Mouse (Mus musculus): ENCODE data around the gene 9930111J21Rik1. TPM values are rescaled to one million over a fixed set of nuclear protein-coding genes. Genes with fewer than 3 reads are reported as not detected.
A peak's percentile ranks its signal among the peaks of the same experiment; 100 is the strongest.
"Not testable (repeated sequence)": the region's sequence is repeated elsewhere in the genome, so short reads cannot be mapped to it uniquely, and the experiment has no call there.

Gene 9930111J21Rik1
- polyA plus RNA-seq, 1 experiment, result 7.4 TPM

DNA sequence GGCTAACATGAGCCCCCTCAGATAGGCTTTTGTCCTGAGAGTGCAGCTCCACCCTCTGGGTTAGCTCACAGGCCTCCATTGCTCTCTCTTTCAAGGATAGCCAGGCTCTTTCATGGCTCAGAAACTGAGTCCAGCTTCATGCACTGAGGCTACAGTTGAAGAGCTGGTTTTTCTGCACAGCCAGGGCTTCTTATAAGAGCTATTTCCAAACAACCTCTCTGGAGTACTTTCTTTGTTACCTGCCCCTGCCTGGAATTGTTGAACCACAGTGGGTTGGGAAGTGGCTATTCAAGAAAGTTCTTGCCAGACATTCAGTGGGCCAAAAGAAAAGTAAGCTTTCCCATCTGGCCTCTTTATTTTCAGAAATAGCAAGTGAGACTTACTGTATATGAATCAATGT, 39.9 kb downstream of the 9930111J21Rik1 start:
- not testable (repeated sequence) for H3K4me3 ChIP-seq (replicated peaks; ENCODE audit: extremely low read depth, low read depth, low read length); H3K4me1 ChIP-seq (ENCODE audit: control insufficient read depth, insufficient read depth, low read length); DNase-seq

DNA sequence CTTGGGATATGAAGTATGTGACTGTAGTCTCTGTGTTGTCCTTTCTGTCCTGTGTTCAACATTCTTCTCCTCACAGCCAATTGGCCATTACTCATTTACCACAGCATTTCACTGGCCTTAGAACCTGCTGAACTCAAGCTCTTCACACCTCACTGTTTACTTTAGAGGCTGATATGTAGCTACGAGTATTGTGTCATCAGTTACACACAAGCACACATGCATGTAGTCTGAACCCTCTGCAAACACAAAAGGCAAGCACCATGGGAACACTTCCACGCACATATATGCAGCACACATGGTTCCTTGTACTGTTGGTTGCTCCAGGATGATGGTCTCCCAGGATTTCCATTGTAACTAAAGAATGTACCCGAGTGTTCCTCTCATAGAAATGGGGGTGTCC, 43.9 kb downstream of the 9930111J21Rik1 start:
- no CpG with 5 or more reads among the region's 3 CpGs for WGBS
- not testable (repeated sequence) for H3K4me3 ChIP-seq (replicated peaks; ENCODE audit: extremely low read depth, low read depth, low read length); DNase-seq; H3K4me1 ChIP-seq (ENCODE audit: control insufficient read depth, insufficient read depth, low read length)

DNA sequence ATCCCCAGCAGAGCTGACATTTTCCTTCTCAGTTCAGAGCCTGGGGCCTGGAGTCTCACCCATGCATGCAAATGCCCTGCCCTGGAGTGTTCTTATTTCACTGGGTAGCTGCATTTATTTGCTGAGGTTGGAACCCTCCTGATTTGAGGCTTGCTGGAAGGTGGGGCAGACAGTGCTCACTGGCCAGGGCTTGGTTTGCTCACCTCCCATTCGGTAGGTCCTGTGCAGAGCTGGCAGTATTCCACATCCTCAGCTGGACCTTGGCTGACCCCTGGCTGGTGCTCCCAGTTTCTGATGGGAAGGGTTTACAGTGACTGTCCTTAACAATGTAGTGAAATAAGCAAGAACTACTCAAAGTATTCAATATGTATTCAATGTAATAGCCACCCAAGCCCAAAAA, 45.3 kb downstream of the 9930111J21Rik1 start:
- not testable (repeated sequence) for DNase-seq; H3K4me1 ChIP-seq (ENCODE audit: control insufficient read depth, insufficient read depth, low read length); H3K4me3 ChIP-seq (replicated peaks; ENCODE audit: extremely low read depth, low read depth, low read length)
- WGBS, result 0% methylated on average over 1 of the region's 1 CpGs

DNA sequence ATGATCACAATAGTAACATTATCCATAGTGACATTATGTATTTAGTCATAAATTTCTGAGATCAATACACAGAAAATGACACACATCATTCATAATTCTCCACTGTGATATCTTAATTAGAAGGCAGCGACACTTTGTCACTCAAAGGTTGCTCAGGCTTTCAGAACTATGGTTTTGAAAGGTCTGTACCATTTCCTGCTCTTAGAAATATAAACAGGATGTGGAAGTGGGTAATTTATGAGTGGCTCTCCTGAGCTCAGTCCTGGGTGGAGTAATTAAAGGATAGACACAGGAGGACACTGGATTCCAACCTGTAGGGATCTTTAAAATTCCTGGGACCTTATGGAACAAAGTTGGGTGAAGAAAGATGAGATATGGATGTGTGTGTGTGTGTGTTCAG, 45.8 kb downstream of the 9930111J21Rik1 start:
- H3K4me1 ChIP-seq (ENCODE audit: control insufficient read depth, insufficient read depth, low read length); H3K4me3 ChIP-seq (replicated peaks; ENCODE audit: extremely low read depth, low read depth, low read length); DNase-seq: not testable (repeated sequence)
- WGBS, result 30% methylated on average over 1 of the region's 1 CpGs

DNA sequence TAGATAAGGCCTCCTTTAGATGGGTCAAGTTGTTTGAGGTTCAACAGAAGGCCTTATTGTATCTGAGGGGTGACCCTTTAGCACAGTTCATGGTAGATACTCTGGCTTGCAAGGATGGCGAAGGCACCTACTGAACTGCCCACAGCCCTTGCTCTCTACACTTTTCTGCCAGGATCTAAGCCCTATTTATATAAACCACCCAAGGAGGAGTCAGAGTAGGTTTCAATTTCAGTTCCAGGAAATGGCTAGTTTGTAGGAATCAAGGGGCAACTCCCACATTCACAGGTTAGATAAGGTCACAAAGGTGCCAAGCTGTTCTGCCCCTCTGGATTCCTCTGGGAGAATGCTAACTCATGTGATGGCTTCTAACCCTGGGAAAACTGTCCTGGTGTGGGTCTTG, 51.1 kb downstream of the 9930111J21Rik1 start:
- TF ChIP-seq POLR2A (IDR thresholded peaks at IDR 0.05; ENCODE audit: borderline replicate concordance, extremely low read depth, low read depth, low read length), result 0 out of 2 replicates have a peak, but pooled peaks have one; percentile 15
- not testable (repeated sequence) for H3K4me1 ChIP-seq (ENCODE audit: control insufficient read depth, insufficient read depth, low read length); DNase-seq; H3K4me3 ChIP-seq (replicated peaks; ENCODE audit: extremely low read depth, low read depth, low read length)
- WGBS, result 53% methylated on average over 1 of the region's 1 CpGs

DNA sequence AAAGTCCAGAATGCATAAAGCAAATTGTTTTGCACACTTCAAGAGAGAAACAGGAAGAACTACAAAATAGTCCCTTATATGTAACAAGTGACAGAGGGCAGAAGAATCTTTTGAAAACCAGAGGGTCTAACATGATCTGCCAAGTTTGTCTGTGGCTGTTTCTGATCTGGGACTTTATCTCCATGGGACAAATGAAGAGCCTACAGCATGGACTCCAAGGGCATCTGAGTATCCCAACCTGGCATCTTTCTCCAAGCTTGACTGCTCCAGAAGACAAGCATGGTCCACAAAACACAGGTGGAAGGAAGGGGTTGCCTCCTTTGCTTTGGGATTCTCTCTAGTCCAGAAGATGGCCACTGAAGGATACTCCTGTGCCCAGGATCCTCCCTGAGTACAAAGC, 52.8 kb downstream of the 9930111J21Rik1 start:
- DNase-seq; H3K4me1 ChIP-seq (ENCODE audit: control insufficient read depth, insufficient read depth, low read length); H3K4me3 ChIP-seq (replicated peaks; ENCODE audit: extremely low read depth, low read depth, low read length): not testable (repeated sequence)

DNA sequence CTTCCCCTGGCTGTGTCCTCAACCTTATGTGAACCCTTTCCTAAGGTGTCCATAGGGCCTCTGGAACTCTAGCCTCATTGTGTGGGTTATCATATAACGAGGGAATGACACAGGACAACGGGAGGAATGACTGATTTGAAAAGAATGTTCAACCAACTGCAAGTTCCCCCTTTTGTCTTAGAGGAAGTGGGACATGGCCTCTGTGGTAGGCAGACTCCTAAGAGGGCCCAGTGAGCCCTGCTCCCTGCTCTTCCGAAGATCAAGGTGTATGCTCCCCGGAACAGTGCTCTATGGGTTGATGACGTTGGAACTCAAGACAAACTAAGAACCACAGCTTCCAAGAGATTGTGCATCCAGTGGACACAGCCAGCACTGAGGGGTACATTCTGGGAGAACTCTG, 55.4 kb downstream of the 9930111J21Rik1 start:
- not testable (repeated sequence) for H3K4me3 ChIP-seq (replicated peaks; ENCODE audit: extremely low read depth, low read depth, low read length); H3K4me1 ChIP-seq (ENCODE audit: control insufficient read depth, insufficient read depth, low read length); DNase-seq
- 66% methylated on average over 5 of the region's 5 CpGs for WGBS

DNA sequence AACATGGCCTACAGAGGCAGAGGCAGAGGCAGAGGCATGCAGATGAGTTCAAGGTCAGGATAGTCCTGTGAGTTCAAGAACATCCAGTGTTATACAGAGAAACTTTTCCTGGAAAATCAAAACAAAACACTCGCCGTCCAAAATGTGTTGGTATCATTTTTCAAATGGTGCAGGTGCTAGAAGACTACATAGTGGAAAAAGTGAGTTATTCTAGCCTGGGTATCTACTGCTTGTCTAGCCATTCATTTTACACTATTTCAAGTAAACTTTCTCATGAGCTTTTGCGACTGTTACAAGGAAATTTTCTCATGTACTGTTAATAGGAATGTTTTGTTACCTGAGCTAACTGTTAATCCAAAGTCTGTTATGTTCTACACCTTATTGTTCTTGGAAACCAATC, 60.8 kb downstream of the 9930111J21Rik1 start:
- 67% methylated on average over 3 of the region's 3 CpGs for WGBS
- Histone ChIP-seq H3K4me3 (replicated peaks; ENCODE audit: extremely low read depth, low read depth, low read length) (no peak overlapping the region), H3K4me1 (ENCODE audit: control insufficient read depth, insufficient read depth, low read length) (no peaks in the 10 kb centered on the region)
- TF ChIP-seq POLR2A (IDR thresholded peaks at IDR 0.05; ENCODE audit: borderline replicate concordance, extremely low read depth, low read depth, low read length), result no peak
- no peak for TF ChIP-seq CTCF (IDR thresholded peaks at IDR 0.05; ENCODE audit: insufficient read depth, low read length)
- DNase-seq, result no peak

DNA sequence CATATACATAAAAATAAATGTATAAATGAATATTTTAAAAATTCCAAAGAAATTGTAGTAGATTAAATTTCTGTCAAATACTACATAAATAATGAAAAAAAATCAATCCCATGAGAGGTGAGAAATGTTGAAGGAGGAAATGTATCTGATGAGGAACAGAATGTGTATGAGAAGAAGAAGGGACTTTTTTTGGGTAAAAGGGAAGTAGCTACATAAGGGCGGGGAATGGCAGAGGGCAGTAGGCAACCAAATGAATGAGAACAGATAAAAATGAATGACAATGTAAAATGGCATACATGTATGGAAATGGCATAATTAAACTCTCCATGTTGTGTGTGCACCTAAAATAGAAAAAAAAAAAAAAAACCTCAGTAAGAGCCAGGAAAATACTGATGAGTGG, 65.6 kb downstream of the 9930111J21Rik1 start:
- Histone ChIP-seq H3K4me3 (replicated peaks; ENCODE audit: extremely low read depth, low read depth, low read length) (no peak overlapping the region), H3K4me1 (ENCODE audit: control insufficient read depth, insufficient read depth, low read length) (no peaks in the 10 kb centered on the region)
- DNase-seq, result no peak
- TF ChIP-seq CTCF (IDR thresholded peaks at IDR 0.05; ENCODE audit: insufficient read depth, low read length) (no peak), POLR2A (IDR thresholded peaks at IDR 0.05; ENCODE audit: borderline replicate concordance, extremely low read depth, low read depth, low read length) (no peak)
- 85% methylated on average over 1 of the region's 1 CpGs for WGBS

DNA sequence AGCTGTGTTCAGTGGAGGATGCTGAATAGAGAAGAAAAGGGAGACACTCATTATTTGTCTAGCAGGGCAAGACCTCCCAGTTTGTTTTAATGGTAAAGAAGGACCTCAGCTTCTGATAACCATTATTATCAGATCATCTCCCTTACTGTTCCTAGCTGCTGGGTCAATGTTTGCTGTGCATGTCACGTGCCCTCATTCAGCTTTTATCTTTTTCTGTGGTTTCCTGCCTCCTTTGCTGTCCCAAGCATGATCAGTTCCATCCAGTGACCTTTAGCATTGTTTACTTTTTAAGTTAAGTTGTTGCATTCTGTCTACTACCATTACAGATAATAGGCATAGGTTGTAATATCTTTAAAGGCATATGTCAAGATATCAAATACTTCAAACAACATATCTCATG, 70.7 kb downstream of the 9930111J21Rik1 start:
- no peaks in the 10 kb centered on the region for H3K4me1 ChIP-seq (ENCODE audit: control insufficient read depth, insufficient read depth, low read length)
- DNase-seq, result no peak
- 39% methylated on average over 1 of the region's 1 CpGs for WGBS

DNA sequence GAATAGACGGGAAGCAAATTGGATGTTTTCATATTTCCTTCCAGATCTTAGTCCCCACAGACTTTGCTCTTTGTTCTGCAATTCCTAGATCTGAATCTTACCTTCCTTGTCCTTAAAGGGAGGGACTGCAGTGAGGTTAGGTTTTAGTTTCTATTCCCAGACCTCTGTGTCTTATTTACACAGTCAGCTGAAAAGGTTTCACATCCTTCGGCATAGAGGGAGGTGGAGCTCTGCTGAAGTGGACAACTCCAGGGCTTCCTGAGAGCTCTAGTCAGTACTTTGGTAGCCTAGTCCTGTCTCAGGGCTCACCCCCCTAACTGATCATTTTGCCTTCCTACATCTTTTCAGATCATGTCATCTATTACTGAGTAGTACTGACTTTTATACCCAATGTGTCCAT, 77.2 kb downstream of the 9930111J21Rik1 start, which contains the start of gene Gm5431:
Gm5431 (minus strand) TSS at position 194 of the 400 bp plus-strand sequence.
- Histone ChIP-seq H3K4me1 (ENCODE audit: control insufficient read depth, insufficient read depth, low read length) (peaks cover 11% of the 10 kb centered on the region; the same call in 1 of the 2 replicates), H3K4me3 (replicated peaks; ENCODE audit: extremely low read depth, low read depth, low read length) (no peak within 1 kb of the TSS)
- no peak for DNase-seq
- TF ChIP-seq POLR2A (IDR thresholded peaks at IDR 0.05; ENCODE audit: borderline replicate concordance, extremely low read depth, low read depth, low read length) (no peak), CTCF (IDR thresholded peaks at IDR 0.05; ENCODE audit: insufficient read depth, low read length) (no peak)
- WGBS, result 24% methylated on average over 2 of the region's 2 CpGs

More for the DNA sequence above, 70.7 kb downstream of the 9930111J21Rik1 start:
- no peak overlapping the region for H3K4me3 ChIP-seq (replicated peaks; ENCODE audit: extremely low read depth, low read depth, low read length)
- no peak for TF ChIP-seq CTCF (IDR thresholded peaks at IDR 0.05; ENCODE audit: insufficient read depth, low read length)
- no peak for TF ChIP-seq POLR2A (IDR thresholded peaks at IDR 0.05; ENCODE audit: borderline replicate concordance, extremely low read depth, low read depth, low read length)

DNA sequence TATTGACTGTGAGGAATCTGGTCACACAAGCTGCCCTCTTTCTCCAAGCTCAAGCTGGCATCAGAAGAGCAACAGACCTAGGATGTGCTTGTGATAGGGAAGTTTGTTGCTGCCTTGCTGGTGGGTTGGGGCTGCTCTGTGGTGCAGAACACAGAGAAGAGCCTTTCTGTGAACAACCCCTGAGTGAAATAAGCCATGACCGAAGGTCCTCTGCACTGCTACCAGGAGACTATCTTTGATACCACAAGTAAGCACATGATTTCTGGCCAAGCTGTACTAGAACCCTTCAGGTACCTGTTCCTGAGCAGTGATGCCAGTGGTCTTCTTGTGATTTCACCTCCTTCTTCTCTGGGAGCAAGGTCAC, 77.6 kb downstream of the 9930111J21Rik1 start:
- 87% methylated on average over 1 of the region's 1 CpGs for WGBS
- not testable (repeated sequence) for DNase-seq; H3K4me3 ChIP-seq (replicated peaks; ENCODE audit: extremely low read depth, low read depth, low read length)
- H3K4me1 ChIP-seq (ENCODE audit: control insufficient read depth, insufficient read depth, low read length), result peaks cover 11% of the 10 kb centered on the region; the same call in 1 of the 2 replicates

DNA sequence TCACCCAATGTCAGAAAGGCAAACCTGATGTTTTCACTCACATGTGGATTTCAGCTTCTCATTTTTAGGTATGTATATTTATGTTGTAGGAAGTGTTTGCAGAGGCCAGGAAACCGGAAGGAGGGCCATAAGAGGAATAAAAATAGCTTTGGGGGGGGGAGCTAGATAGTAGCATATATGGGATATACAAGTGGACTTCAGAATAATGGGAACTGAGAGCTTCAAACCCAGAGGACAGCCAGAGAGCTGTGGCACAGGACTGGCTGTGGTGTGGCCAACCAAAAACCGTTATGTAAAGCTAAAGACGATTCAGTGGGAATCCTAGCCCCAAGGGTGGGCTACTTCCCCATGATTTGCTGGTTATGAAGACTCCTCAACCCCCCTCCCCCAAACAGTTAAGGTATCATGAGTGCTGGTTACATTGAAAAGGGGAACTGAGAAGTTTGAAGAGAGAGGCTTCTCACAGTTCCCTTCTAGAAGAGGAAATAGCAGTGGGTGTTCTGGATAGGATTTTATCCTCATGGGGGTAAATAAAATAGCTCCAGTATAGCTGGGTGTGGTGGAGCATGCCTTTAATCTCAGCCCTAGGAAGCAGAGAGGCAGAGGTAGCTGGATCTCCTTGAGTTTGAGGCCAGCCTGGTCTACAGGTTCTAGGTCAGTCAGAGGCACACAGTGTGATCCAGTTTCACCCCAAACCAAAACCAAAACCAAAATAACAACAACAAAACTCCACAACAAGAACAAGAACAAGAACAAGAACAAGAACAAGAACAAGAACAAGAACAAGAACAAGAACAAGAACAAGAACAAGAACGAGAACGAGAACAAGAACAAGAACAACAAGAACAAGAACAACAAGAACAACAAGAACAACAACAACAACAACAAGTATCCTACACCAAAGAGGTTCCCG, 78.3 kb downstream of the 9930111J21Rik1 start:
- not testable (repeated sequence) for H3K4me3 ChIP-seq (replicated peaks; ENCODE audit: extremely low read depth, low read depth, low read length); DNase-seq
- 71% methylated on average over 6 of the region's 6 CpGs for WGBS
- peaks cover 11% of the 10 kb centered on the region; the same call in 1 of the 2 replicates for H3K4me1 ChIP-seq (ENCODE audit: control insufficient read depth, insufficient read depth, low read length)
